Mouse (Mus musculus): Measurements from ENCODE around the gene Fam217a.
"Not testable (repeated sequence)": the region's sequence is repeated elsewhere in the genome, so short reads cannot be mapped to it uniquely, and the experiment has no call there.

Gene Fam217a

GRCm38 (mm10) chr13:34874736-34875135, 49.4 kb downstream of the Fam217a start:
- not testable (repeated sequence) for DNase-seq (ENCODE audit: low read depth, low spot score)

DNA sequence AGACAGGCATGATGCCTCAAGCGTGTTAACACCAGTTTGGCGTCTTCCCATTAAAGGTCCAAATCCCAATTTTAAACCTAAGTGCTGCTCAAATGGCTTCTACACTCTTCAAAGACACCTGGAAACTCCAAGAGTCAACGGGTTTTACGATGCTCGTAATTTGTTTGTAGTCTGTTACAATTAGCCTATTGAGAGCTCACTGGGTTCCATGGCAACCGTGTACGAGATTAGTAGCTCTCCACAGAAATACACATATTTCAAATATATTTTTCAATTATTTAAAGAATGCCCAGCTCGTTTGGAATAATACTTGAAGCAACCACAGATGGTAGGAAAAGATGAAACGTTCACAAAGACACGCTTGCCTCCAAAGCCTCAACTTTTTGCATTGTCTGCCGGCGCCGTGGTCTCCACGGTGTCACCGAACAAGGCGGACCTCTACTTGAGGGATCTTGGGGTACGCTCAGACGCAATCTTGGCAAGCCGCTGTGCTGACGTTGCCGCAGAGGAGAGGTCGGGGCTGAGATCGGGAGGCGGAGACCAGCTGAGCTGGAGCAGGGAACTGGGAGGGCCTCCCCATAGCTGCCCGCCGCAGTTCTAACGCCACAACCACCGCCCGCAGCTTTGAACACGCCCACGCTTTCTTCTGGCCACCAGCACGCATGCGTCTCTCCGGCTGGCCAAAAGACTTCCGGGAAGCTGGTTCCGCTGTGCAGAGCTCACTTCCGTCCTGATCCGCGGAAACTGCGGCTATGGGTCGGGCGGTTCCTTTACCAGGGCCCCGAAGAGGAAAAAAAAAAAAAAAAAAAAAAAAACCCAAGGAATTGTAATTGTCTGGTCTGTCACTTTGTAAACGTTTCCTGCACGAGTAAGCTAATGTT, 50.1 kb downstream of the Fam217a start:
- peak; percentile 89 for DNase-seq (ENCODE audit: low read depth, low spot score)

DNA sequence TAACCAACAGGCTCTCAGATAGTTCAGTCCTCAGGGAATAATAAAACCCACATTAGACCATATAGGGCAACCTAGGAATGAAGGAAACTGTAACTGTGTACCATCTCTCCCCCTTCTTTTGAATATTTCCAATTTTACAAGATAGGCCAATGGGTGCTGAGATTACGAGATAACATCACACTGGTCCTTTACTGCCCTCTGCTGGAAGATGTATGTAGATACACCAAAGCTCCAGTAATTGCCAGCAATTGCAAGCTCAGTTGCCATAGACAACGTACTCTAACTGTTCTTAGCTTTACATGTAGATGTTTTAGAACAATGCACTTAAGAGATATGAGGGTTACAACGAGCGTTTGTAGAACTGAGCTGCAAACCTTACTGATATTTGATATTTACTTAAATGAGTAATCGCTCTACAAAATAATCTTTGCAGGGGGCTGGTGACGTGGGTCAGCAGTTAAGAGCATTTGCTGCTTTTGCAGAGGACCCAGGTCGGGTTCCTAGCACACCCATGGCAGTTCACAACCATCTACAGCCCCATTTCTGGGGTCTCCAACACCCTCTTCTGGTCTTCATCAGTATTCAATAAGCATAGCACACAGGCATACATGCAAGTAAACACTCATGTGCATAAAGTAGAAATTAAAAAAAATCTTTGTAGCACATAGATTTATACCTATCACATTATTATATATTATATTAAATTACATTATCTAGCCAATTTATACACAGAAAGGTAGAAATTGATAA, 59.5 kb downstream of the Fam217a start:
- peak; percentile 49 for DNase-seq (ENCODE audit: low read depth, low spot score)

DNA sequence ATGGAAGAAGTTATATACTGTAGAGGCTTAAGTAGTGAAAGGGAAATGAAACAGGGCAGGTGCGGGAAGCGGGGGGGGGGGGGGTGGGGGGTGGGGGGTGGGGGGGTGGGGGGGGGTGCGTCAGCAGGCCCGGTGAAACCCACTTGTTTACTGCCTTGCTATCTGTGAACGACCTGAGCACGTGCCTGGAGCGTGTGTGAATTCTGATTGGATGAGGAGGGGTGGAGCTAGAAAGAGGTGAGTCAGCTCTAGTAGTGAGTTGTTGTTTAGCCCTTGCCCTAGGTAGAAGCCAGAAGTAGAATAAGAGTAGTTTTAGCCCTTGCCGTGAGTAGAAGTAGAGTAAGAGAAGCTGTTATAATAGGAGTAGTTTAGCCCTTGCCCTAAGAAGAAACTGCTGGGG, 62.9 kb downstream of the Fam217a start:
- not testable (repeated sequence) for DNase-seq (ENCODE audit: low read depth, low spot score)

Measured in c-Kit-negative CD71-positive TER-119-positive erythroid progenitor cells, embryonic 14.5 days (primary cell).